Mouse (Mus musculus): ENCODE results near the gene Ophn1.

Ophn1 gene

GRCm38 (mm10) chrX:98803813-98804212 lies 87.0 kb downstream of the Ophn1 start:
- no peak for DNase-seq (ENCODE audit: low spot score in 2 of 2)

- no peak for DNase-seq (ENCODE audit: low spot score in 2 of 2)
These were observed 116.4 kb downstream of the Ophn1 start for GRCm38 (mm10) chrX:98774247-98774950.

GRCm38 (mm10) chrX:98755089-98755488 lies 135.7 kb downstream of the Ophn1 start:
- peak in 1 of 2 experiments; percentile 23 for DNase-seq (ENCODE audit: low spot score in 2 of 2)

GRCm38 (mm10) chrX:98751279-98751817 lies 139.5 kb downstream of the Ophn1 start:
- no peak for DNase-seq (ENCODE audit: low spot score in 2 of 2)

DNA sequence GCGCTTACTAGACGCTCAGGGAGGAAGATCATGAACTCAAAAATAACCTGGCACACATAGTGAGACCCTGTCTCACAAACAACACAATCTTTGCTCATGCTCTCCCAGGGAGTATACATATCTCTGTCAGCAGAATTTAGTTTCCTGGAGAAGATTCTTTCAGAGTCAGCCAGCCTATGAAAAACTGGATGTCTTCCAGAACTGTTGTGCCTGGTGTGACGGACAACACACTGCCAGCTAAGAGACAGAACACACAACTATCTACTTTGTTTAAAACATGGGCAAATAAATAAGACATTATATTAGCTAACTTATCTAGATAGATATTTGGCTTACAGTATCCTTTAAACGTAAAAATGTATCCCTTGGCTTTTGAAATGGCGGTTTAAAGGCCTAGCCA lies 154.1 kb downstream of the Ophn1 start:
- no peak for DNase-seq (ENCODE audit: low spot score in 2 of 2)

- DNase-seq (ENCODE audit: low spot score in 2 of 2) = no peak
These were observed 167.8 kb downstream of the Ophn1 start for GRCm38 (mm10) chrX:98722991-98723390.

DNA sequence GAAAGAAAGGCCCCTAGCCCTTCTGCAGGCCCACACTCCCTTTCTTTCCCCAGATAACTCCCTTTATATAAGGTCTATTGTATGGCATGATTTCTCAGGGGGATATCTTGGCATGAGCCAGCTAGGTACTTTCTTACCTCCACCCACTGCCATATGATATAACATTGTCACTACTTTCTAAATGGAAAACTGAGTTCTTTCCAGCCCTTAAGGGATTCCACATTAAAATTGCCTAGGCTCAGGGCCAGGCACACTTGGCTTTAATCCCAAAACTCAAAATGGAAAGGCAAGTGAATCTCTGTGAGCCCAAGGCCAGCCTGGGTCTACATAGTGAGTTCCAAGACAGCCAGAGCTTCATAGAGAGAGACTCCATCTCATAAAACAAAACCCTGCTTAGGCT lies 183.1 kb downstream of the Ophn1 start:
- DNase-seq (ENCODE audit: low spot score in 2 of 2) = peak; percentile 12 to 37

DNA sequence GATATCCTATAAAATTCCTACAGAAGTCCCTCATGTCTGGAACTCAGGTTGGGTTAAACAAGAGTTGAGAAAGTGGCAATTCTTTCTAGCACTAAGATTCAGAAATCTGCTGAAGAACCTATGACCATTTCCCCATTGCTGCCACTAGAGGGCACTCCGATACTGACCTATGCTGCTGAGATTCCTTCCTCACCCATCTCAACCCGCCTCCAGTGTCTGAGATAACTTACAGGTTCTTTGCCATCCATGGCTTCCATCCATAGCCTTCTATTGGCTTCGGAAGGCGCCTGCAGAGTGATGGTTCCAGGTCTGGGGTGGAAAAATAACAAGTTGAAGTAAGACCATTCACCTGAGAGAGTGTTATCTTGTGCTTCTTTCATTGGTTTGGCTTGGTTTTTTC lies 189.2 kb downstream of the Ophn1 start:
- peak; percentile 43 to 65 for DNase-seq (ENCODE audit: low spot score in 2 of 2)

DNA sequence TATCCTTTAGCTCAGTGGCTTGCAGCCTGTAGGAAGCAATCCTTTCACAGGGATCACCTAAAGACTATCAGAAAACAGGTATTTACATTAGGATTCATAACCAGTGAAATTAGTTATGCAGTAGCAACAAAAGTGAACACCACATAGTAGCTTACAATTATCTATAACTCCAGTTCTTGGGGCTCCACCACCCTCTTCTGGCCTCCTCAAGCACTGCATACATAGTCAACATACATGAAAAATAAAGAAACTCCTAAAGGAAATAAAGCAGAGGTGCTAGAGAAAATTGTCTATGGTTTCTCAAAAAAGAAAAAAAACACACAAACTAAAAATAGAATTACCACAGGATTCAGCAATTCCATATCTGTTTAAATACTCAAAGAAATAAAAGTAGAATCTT lies 208.2 kb downstream of the Ophn1 start:
- peak in 1 of 2 experiments; percentile 10 for DNase-seq (ENCODE audit: low spot score in 2 of 2)

DNA sequence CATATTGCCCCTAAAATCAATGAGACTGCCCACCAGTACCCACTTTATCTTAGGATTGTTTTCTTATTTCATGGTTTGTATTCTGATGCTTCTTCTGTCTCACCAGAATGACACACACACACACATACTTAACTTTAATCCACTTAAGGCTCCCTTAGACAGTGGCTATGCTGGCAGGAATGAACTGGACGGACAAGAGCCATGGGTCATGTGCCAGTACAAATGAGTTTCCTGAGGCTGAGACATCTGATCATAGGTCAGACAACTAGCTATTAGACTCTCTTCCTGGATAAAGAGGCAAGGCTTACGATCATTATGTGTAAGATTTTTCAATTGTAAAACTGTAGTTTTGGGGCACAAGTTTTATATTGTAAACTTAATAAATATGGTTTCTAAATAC lies 209.5 kb downstream of the Ophn1 start:
- no peak for DNase-seq (ENCODE audit: low spot score in 2 of 2)

- no peak for DNase-seq (ENCODE audit: low spot score in 2 of 2)
These were observed 219.8 kb downstream of the Ophn1 start for GRCm38 (mm10) chrX:98670988-98671387.

DNA sequence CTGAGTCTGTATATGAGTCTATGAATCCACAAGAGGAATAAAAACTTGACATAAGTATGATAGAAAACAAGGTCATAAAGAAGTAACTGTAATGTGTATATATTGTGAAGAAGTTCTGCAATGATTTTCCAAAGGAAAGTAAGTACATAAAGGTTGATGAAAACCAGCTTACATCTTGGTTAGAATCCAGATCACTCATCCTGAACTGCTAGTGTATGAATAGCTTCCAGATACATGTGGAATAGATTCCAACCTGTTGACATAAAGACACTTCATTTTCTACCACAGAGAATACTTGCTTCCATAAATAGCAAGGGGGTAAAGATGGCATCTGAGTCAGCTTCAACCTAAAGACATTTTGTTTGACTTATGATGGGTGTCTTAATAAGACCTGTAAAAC lies 239.4 kb downstream of the Ophn1 start:
- no peak for DNase-seq (ENCODE audit: low spot score in 2 of 2)

- DNase-seq (ENCODE audit: low spot score in 2 of 2) = no peak
These were observed 262.0 kb downstream of the Ophn1 start for GRCm38 (mm10) chrX:98628666-98629404.

DNA sequence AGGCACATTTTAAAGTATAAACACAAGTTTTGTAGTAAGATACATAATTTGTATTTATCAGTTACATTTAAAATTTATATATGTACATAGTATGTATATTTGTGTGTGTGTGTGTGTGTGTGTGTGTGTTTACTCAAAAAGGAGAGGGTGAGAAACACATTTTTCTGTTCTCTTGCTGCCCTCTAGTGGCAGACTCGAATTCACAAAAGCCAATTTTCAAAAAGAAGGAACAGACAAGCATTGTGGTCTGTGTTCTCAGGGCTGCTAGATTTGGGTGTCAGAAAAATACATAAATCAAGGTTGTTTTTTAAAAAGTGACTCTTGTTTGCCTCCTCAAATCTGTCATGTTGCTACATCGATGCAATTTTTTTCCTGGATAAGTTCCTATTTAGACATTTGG lies 272.0 kb downstream of the Ophn1 start:
- DNase-seq (ENCODE audit: low spot score in 2 of 2) = peak; percentile 11 to 46

- no peak for DNase-seq (ENCODE audit: low spot score in 2 of 2)
These were observed 273.4 kb downstream of the Ophn1 start for GRCm38 (mm10) chrX:98617426-98617825.

DNA sequence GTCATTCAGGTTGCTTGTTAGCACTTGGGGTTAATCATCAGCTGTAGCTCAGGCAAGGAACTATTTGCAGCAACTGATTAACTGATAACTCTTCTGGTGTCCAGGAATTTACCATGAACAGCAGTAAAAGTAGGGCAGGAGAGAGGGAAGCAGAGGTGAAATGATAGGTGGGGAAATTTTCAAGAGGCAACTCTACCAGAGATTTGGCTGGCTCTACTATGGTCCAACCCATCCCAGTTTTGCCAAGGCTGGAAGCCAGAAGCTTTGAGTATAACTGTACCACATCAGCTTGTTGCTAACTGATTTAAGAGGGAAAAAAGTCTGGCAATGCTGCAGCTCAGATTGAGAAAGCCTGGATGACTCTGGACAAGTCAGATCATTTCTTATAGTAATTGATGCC lies 316.6 kb downstream of the Ophn1 start:
- DNase-seq (ENCODE audit: low spot score in 2 of 2) = no peak

GRCm38 (mm10) chrX:98546458-98546857 lies 344.4 kb downstream of the Ophn1 start:
- DNase-seq (ENCODE audit: low spot score in 2 of 2) = no peak

DNA sequence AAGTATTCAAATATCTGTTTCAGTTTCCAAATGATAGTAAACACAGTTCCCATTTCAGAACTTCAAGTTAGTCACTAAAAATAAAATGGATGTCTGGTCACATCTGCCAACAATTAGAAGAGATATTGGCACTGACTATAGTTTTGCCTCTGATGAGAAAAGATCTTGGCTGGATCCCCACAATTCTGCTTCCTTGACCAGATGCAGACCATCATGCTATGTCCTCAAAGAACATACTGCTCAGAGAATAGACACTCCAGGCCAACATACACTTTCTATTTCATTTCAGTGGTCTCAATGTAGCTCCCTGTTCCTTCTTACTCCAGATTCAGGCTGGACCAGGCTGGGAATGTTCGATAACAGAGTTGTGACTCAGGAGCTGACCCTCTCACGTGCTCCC lies 375.5 kb downstream of the Ophn1 start:
- DNase-seq (ENCODE audit: low spot score in 2 of 2) = no peak

- no peak for DNase-seq (ENCODE audit: low spot score in 2 of 2)
These were observed 376.4 kb downstream of the Ophn1 start for GRCm38 (mm10) chrX:98514359-98514904.
